Mouse (Mus musculus) ES-Bruce4 (cell line): ENCODE results near the gene S100a16. TPM values are rescaled to one million over a fixed set of nuclear protein-coding genes. Genes with fewer than 3 reads are reported as not detected.
A peak's percentile ranks its signal among the peaks of the same experiment; 100 is the strongest.

Experiments
- H3K27ac ChIP-seq: 2 replicates; pipeline ENCODE4 v1.5.1; 2012; ENCODE audit warnings: low read length, inconsistent platforms; ENCODE audit not compliant: insufficient read depth
- H3K27me3 ChIP-seq: 2 replicates; pipeline ENCODE4 v1.6.1; 2012; ENCODE audit warnings: mild to moderate bottlenecking, low read length, inconsistent platforms; ENCODE audit not compliant: control insufficient read depth, poor library complexity, insufficient read depth, severe bottlenecking
- H3K36me3 ChIP-seq: 2 replicates; pipeline ENCODE4 v1.6.1; 2012; ENCODE audit warnings: inconsistent platforms, mild to moderate bottlenecking, low read length, moderate library complexity; ENCODE audit not compliant: control insufficient read depth, poor library complexity, insufficient read depth, severe bottlenecking
- H3K4me1 ChIP-seq: one replicate; pipeline ENCODE4 v1.8.1; 2011; ENCODE audit warnings: low read length; ENCODE audit not compliant: control insufficient read depth, insufficient read depth
- H3K4me3 ChIP-seq: 2 replicates; pipeline ENCODE4 v1.5.1; 2011; ENCODE audit warnings: low read depth, mild to moderate bottlenecking, low read length
- H3K9ac ChIP-seq: 2 replicates; pipeline ENCODE4 v1.6.1; 2012; ENCODE audit warnings: low read depth, mild to moderate bottlenecking, inconsistent platforms; ENCODE audit not compliant: poor library complexity, severe bottlenecking
- H3K9me3 ChIP-seq: replicated peaks from 2 replicates; pipeline ENCODE4 v1.6.1; 2012; ENCODE audit warnings: mild to moderate bottlenecking, low read length, inconsistent platforms; ENCODE audit not compliant: control insufficient read depth, poor library complexity, insufficient read depth, severe bottlenecking
- CTCF ChIP-seq: IDR thresholded peaks from one replicate; pipeline ENCODE4 v1.8.1; 2011; ENCODE audit warnings: low read depth, low read length
- EP300 ChIP-seq: IDR thresholded peaks from 2 replicates; pipeline ENCODE4 v1.6.1; 2011; ENCODE audit warnings: low read depth, low read length; ENCODE audit not compliant: insufficient read depth
- POLR2A ChIP-seq: IDR thresholded peaks from one replicate; pipeline ENCODE4 v1.8.1; 2011; ENCODE audit warnings: low read length; ENCODE audit not compliant: insufficient read depth
- polyA plus RNA-seq: library from polyadenylated mRNA; stranded (reverse); fragments of >200 nt; gene quantifications from 2 replicates; pipeline ENCODE4 v1.2.4, GENCODE M21; 2011; ENCODE audit warnings: low read depth; ENCODE audit not compliant: missing spikeins, insufficient read depth, insufficient read length

Gene S100a16
- polyA plus RNA-seq, 1 experiment: 3.1 TPM

- Histone ChIP-seq H3K9me3 (no peaks in the 10 kb centered on the region), H3K27me3 (no peaks in the 10 kb centered on the region), H3K9ac (no peak overlapping the region), H3K27ac (no peak overlapping the region), H3K4me3 (peak overlapping the region; percentile 48), H3K4me1 (peaks cover 5% of the 10 kb centered on the region), H3K36me3 (no peaks in the 10 kb centered on the region)
- no peak for TF ChIP-seq POLR2A
- TF ChIP-seq CTCF: no peak
- peak; percentile 56 for TF ChIP-seq EP300
These were observed 22.4 kb upstream of the S100a16 start for GRCm38 (mm10) chr3:90514691-90515090.

GRCm38 (mm10) chr3:90515242-90515641 lies 21.8 kb upstream of the S100a16 start:
- Histone ChIP-seq H3K27ac (no peak overlapping the region), H3K27me3 (no peaks in the 10 kb centered on the region), H3K4me1 (peaks cover 5% of the 10 kb centered on the region), H3K9me3 (no peaks in the 10 kb centered on the region), H3K9ac (no peak overlapping the region), H3K36me3 (no peaks in the 10 kb centered on the region), H3K4me3 (peak overlapping the region; percentile 48)
- TF ChIP-seq POLR2A: no peak
- TF ChIP-seq CTCF: no peak
- TF ChIP-seq EP300: no peak

- no peaks in the 10 kb centered on the region for H3K36me3 ChIP-seq
- no peaks in the 10 kb centered on the region for H3K27me3 ChIP-seq
- H3K27ac ChIP-seq: no peak overlapping the region
- no peak overlapping the region for H3K9ac ChIP-seq
- TF ChIP-seq POLR2A: no peak
- TF ChIP-seq CTCF: no peak
- no peak for TF ChIP-seq EP300
- no peak overlapping the region for H3K4me3 ChIP-seq
- peaks cover 5% of the 10 kb centered on the region for H3K4me1 ChIP-seq
- H3K9me3 ChIP-seq: no peaks in the 10 kb centered on the region
These were observed 21.3 kb upstream of the S100a16 start for GRCm38 (mm10) chr3:90515789-90516188.

GRCm38 (mm10) chr3:90517711-90518110 lies 19.3 kb upstream of the S100a16 start:
- Histone ChIP-seq H3K4me3 (no peak overlapping the region), H3K27me3 (no peaks in the 10 kb centered on the region), H3K9ac (no peak overlapping the region), H3K36me3 (no peaks in the 10 kb centered on the region), H3K27ac (no peak overlapping the region), H3K9me3 (no peaks in the 10 kb centered on the region), H3K4me1 (peaks cover 5% of the 10 kb centered on the region)
- TF ChIP-seq EP300: no peak

GRCm38 (mm10) chr3:90525421-90525820 lies 11.6 kb upstream of the S100a16 start:
- peak; percentile 39 for TF ChIP-seq CTCF
- TF ChIP-seq EP300: no peak
- H3K27me3 ChIP-seq: no peaks in the 10 kb centered on the region; the same call in 1 of the 2 replicates
- no peak overlapping the region for H3K27ac ChIP-seq
- no peaks in the 10 kb centered on the region for H3K36me3 ChIP-seq
- no peak overlapping the region for H3K9ac ChIP-seq
- no peak overlapping the region for H3K4me3 ChIP-seq
- no peaks in the 10 kb centered on the region for H3K9me3 ChIP-seq
- H3K4me1 ChIP-seq: peaks cover 2% of the 10 kb centered on the region

- Histone ChIP-seq H3K9ac (no peak overlapping the region), H3K27me3 (no peaks in the 10 kb centered on the region; the same call in 1 of the 2 replicates), H3K4me3 (no peak overlapping the region), H3K36me3 (no peaks in the 10 kb centered on the region), H3K9me3 (no peaks in the 10 kb centered on the region), H3K4me1 (peaks cover 2% of the 10 kb centered on the region), H3K27ac (no peak overlapping the region)
- no peak for TF ChIP-seq EP300
- TF ChIP-seq CTCF: no peak
- TF ChIP-seq POLR2A: no peak
These were observed 11.0 kb upstream of the S100a16 start for GRCm38 (mm10) chr3:90526076-90526475.
